Mouse (Mus musculus): ENCODE data around the gene Adarb2. TPM values are rescaled to one million over a fixed set of nuclear protein-coding genes. Genes with fewer than 3 reads are reported as not detected.

Adarb2 gene
- polyA plus RNA-seq, 1 experiment from 2014 or later: 0.29 TPM

DNA sequence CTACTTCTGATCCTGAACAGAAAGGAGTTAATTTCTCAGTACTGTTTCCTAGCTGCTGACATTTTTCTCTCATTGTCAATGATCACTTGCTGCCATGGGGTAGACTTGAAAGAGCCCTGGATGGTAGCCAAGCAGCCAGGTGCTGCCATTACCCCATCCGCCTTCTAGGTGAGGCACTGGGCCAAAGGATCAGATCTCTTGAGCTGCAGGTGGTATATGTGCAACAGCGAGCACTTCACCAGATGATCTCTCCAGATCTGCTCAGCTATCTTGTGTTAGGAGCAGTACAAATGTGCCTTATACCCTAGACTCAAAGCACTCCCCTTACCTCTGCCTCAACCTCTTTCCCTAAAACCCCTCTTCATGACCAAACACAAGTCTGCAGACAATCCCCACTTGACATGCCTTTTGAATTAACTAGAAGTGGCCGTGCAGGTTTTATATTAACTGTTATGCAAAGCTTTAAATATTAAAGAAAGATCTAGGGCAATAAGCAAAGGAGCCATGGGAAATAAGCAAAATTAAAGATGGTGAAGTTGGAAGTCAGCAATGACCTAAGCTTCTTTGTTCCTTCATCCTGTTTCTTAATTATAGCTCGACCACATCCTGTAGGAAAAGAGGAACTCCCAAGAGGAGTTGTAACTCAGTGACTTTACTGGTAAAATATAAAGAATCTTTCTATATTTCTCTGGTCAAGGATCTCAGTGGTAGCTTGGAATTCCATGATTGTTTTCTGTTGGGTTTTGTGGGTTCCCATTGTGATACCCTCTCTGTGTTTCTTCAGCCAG is 69.7 kb downstream of the Adarb2 start:
- 48% methylated on average over 4 of the region's 4 CpGs for WGBS
- no peak overlapping the region for H3K9ac ChIP-seq (ENCODE audit: low read length)
- peak overlapping the region; percentile 41 for H3K27ac ChIP-seq (ENCODE audit: low read length)
- no peaks in the 10 kb centered on the region for H3K36me3 ChIP-seq (ENCODE audit: control insufficient read depth, insufficient read depth, low read length)
- H3K4me2 ChIP-seq (ENCODE audit: low read depth, low read length): no peak overlapping the region
- H3K9me3 ChIP-seq (ENCODE audit: control insufficient read depth, low read length): no peaks in the 10 kb centered on the region
- H3K27me3 ChIP-seq (ENCODE audit: control insufficient read depth, insufficient read depth, low read depth, low read length): no peaks in the 10 kb centered on the region
- peak; percentile 96 for ATAC-seq (ENCODE audit: low read depth)
- H3K4me1 ChIP-seq (replicated peaks; ENCODE audit: control insufficient read depth, insufficient read depth, low read length): no peaks in the 10 kb centered on the region
- H3K4me3 ChIP-seq (ENCODE audit: low read length): no peak overlapping the region

DNA sequence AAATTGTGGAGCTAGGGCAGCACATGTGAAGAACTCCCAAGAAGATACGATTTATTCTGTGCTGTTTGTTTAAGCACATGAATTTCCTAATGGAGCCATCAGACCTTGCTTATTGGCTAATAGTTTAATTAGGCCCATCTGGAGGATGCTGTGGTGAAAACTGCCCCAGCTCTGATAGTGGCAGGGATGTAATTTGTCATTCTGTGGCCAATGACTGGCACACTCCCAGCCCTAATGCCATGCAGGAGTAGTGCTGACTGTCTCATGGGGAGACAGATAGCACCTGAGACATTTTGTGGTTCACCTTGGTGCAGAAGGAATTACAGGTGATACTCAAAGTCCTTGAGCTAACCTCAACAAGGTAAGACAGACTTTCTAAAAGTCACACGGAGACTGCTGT is 80.5 kb downstream of the Adarb2 start:
- no peak overlapping the region for H3K4me2 ChIP-seq (ENCODE audit: low read depth, low read length)
- no peak overlapping the region for H3K4me3 ChIP-seq (ENCODE audit: low read length)
- WGBS: 68% methylated on average over 2 of the region's 2 CpGs
- H3K27me3 ChIP-seq (ENCODE audit: control insufficient read depth, insufficient read depth, low read depth, low read length): no peaks in the 10 kb centered on the region
- no peaks in the 10 kb centered on the region for H3K4me1 ChIP-seq (replicated peaks; ENCODE audit: control insufficient read depth, insufficient read depth, low read length)
- no peak for ATAC-seq (ENCODE audit: low read depth)
- H3K9me3 ChIP-seq (ENCODE audit: control insufficient read depth, low read length): no peaks in the 10 kb centered on the region
- H3K36me3 ChIP-seq (ENCODE audit: control insufficient read depth, insufficient read depth, low read length): no peaks in the 10 kb centered on the region
- H3K27ac ChIP-seq (ENCODE audit: low read length): no peak overlapping the region
- no peak overlapping the region for H3K9ac ChIP-seq (ENCODE audit: low read length)

DNA sequence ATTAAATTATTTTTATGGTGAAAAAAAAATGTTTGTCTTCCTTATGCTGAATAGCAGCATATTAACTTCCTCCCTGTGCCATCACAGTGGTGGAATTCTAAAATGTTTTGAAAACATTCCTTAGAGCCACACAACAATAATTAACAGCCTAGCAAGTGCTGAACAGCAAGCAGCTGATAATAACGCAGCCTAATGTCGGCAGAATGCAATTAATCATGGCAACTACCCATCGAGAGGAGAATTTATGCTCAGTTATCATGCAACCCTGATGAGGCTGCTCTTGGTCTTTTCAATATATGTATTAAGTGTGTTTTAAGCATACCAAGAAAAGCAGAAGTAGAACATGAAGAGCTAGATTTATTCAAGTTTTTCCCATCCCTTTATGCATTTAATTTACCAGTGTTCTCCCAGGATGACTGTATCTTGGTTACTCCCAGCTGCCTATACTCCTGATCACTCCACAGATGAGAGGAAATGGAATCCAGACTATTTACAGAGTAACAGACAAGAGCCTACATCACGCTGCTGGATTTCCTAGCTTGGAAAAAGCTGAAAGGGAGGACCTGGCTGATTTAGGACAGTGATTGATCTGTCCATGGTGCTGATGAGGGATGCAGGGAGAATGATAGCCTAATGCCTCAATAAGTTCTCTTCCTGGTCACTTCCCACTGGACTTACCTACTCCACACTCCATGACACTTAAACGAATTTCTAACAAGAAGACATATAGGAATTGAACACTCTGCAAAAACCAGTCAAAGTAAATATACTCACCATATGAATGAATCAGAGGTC is 113.9 kb downstream of the Adarb2 start:
- Histone ChIP-seq H3K9ac (ENCODE audit: low read length) (no peak overlapping the region), H3K27ac (ENCODE audit: low read length) (no peak overlapping the region), H3K4me3 (ENCODE audit: low read length) (no peak overlapping the region), H3K4me1 (replicated peaks; ENCODE audit: control insufficient read depth, insufficient read depth, low read length) (no peaks in the 10 kb centered on the region), H3K27me3 (ENCODE audit: control insufficient read depth, insufficient read depth, low read depth, low read length) (no peaks in the 10 kb centered on the region), H3K9me3 (ENCODE audit: control insufficient read depth, low read length) (no peaks in the 10 kb centered on the region), H3K36me3 (ENCODE audit: control insufficient read depth, insufficient read depth, low read length) (no peaks in the 10 kb centered on the region), H3K4me2 (ENCODE audit: low read depth, low read length) (no peak overlapping the region)
- no peak for ATAC-seq (ENCODE audit: low read depth)
- WGBS: 40% methylated on average over 5 of the region's 5 CpGs

DNA sequence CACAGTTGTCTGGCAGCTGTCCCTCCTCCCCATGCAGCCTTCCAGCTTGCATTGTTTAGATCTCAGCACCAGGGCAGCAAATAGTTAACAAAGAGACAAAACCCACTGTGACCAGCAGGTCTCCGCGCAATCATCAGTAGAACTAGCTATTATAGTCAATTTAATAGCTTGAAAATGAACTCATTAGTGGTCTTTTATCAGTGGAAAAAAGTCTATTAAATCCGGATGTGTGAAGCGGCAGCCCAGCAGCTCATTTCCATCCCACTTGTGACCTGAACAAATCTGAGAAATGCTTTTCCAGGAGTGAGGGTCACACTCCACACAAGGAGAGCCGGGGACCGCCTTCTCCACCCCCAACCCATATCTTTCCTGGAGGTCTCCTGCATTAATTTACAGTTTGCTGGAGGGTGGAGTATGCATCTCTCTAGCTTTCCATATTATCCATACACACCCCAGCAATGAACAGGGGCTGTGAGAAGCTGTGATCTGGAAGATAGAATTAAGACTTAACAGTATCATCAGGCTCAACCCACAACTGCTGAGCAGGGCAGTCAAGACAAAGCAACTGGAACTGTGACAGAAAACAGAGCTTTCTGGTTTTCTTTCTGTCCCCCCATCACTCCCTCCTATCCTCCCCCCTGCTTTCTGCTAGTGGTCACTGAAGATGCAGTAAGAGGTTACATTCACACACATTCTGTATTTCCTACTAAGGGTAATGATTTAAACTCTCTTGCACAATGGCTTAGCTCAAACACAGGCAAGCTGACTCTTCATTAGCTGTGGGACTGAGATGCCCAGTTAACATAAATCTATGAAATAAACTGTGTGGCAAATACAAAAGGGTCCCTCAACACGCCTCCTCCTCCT is 131.2 kb downstream of the Adarb2 start:
- 53% methylated on average over 7 of the region's 7 CpGs for WGBS
- Histone ChIP-seq H3K9ac (ENCODE audit: low read length) (no peak overlapping the region), H3K36me3 (ENCODE audit: control insufficient read depth, insufficient read depth, low read length) (no peaks in the 10 kb centered on the region), H3K27ac (ENCODE audit: low read length) (no peak overlapping the region), H3K9me3 (ENCODE audit: control insufficient read depth, low read length) (no peaks in the 10 kb centered on the region), H3K27me3 (ENCODE audit: control insufficient read depth, insufficient read depth, low read depth, low read length) (no peaks in the 10 kb centered on the region), H3K4me1 (replicated peaks; ENCODE audit: control insufficient read depth, insufficient read depth, low read length) (no peaks in the 10 kb centered on the region), H3K4me2 (ENCODE audit: low read depth, low read length) (no peak overlapping the region), H3K4me3 (ENCODE audit: low read length) (no peak overlapping the region)
- ATAC-seq (ENCODE audit: low read depth): no peak

DNA sequence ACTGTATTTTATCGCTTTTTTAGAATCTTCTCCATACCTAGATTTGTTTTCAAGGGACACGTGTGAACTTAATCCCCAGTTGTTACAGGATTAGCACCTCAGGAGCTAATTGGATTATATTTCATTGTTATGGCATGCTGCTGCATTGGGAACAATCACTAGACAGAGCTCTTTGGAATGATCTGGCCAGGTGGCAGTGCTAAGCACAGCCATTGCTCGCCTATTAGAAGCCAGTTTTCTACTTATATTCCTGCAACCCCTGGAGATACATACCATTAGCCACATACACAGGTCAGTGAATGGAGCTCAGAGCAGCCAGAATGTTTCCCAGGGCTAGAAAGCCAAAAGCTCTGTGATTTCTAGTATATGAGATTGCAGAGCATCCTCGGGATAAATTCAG is 131.9 kb downstream of the Adarb2 start:
- WGBS: 68% methylated on average over 4 of the region's 4 CpGs

DNA sequence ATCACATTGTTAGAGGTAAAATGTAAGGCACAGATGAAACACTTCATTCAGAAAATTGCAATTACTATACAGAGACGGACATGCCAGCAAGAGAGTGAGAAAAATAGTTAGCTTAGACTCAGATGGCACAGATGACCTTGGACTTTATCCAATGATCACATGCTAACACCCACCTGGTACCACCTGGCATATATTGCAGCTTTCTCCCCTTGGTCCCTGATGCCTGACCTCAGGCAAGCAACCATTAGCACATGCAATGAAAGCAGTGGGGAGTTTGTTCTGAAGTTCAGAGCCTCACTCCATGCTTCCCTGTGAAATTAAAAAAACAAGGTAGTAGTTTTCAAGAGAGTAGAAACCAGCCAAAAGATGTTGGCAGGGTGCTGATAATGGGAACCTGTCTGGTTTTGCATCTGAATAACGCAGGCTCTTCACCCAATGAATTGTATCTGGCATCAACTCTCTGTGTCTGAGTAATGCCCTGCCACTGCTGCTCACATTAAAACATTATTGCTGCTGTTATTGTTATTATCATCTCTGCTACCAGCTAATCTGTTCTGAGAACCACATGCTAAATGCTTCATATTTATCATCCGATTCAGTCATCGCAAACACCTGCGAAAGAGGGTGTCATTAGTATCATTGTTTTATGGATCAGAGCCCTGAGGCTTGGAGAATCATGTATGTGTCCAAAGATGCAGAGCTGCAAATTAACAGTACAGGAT is 138.6 kb downstream of the Adarb2 start:
- H3K4me3 ChIP-seq (ENCODE audit: low read length): no peak overlapping the region
- no peak overlapping the region for H3K27ac ChIP-seq (ENCODE audit: low read length)
- ATAC-seq (ENCODE audit: low read depth): no peak
- no peaks in the 10 kb centered on the region for H3K27me3 ChIP-seq (ENCODE audit: control insufficient read depth, insufficient read depth, low read depth, low read length)
- no peak overlapping the region for H3K4me2 ChIP-seq (ENCODE audit: low read depth, low read length)
- no peaks in the 10 kb centered on the region for H3K9me3 ChIP-seq (ENCODE audit: control insufficient read depth, low read length)
- no peaks in the 10 kb centered on the region for H3K4me1 ChIP-seq (replicated peaks; ENCODE audit: control insufficient read depth, insufficient read depth, low read length)
- no peaks in the 10 kb centered on the region for H3K36me3 ChIP-seq (ENCODE audit: control insufficient read depth, insufficient read depth, low read length)
- WGBS: 76% methylated on average over 5 of the region's 5 CpGs
- H3K9ac ChIP-seq (ENCODE audit: low read length): no peak overlapping the region

More for the DNA sequence above, 131.9 kb downstream of the Adarb2 start:
- H3K4me2 ChIP-seq (ENCODE audit: low read depth, low read length): no peak overlapping the region
- no peak overlapping the region for H3K9ac ChIP-seq (ENCODE audit: low read length)
- no peaks in the 10 kb centered on the region for H3K9me3 ChIP-seq (ENCODE audit: control insufficient read depth, low read length)
- H3K27me3 ChIP-seq (ENCODE audit: control insufficient read depth, insufficient read depth, low read depth, low read length): no peaks in the 10 kb centered on the region
- H3K4me1 ChIP-seq (replicated peaks; ENCODE audit: control insufficient read depth, insufficient read depth, low read length): no peaks in the 10 kb centered on the region
- no peaks in the 10 kb centered on the region for H3K36me3 ChIP-seq (ENCODE audit: control insufficient read depth, insufficient read depth, low read length)
- no peak overlapping the region for H3K27ac ChIP-seq (ENCODE audit: low read length)
- no peak for ATAC-seq (ENCODE audit: low read depth)
- no peak overlapping the region for H3K4me3 ChIP-seq (ENCODE audit: low read length)

DNA sequence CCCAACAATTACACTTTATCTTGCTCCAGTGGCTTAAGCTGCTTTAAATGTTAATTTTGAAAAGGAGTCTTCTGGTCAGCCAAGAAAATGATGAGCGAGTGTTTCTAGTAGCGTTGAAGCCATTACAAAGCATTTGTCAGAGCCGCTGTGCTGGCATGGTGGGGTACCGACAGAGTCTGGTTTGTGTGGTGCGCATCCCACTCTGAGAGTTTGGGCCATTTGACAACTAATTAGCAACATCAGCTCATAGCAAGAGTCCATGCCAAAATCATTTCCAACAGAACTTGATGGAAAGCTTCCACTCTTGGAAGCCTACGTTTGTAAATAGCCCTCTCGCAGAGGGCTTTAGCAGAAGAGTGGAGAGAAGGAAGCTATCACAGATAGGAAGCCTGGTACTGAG is 144.5 kb downstream of the Adarb2 start:
- Histone ChIP-seq H3K27ac (ENCODE audit: low read length) (no peak overlapping the region), H3K9me3 (ENCODE audit: control insufficient read depth, low read length) (no peaks in the 10 kb centered on the region), H3K4me1 (replicated peaks; ENCODE audit: control insufficient read depth, insufficient read depth, low read length) (no peaks in the 10 kb centered on the region), H3K4me3 (ENCODE audit: low read length) (no peak overlapping the region), H3K27me3 (ENCODE audit: control insufficient read depth, insufficient read depth, low read depth, low read length) (no peaks in the 10 kb centered on the region), H3K9ac (ENCODE audit: low read length) (no peak overlapping the region), H3K36me3 (ENCODE audit: control insufficient read depth, insufficient read depth, low read length) (no peaks in the 10 kb centered on the region), H3K4me2 (ENCODE audit: low read depth, low read length) (no peak overlapping the region)
- 76% methylated on average over 7 of the region's 7 CpGs for WGBS
- ATAC-seq (ENCODE audit: low read depth): no peak

DNA sequence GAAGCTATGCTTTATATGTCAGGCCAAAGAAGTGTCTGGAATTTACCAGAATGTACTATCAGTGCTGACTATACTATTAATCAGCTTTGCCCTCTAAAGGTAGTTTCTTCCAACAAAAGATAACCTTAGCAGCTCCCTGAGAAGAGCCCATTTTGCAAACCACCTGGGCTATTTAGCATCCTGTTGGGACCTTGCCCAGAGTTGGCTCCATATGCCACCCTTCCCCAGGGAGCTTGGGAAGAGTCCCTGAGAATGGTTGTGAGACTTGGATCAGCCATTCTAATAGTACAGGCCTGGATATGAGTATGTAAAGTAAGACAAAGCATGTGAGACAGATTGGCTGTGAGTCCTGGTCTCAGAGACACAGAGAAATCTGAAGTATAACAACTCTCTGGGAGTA is 149.7 kb downstream of the Adarb2 start:
- H3K9ac ChIP-seq (ENCODE audit: low read length): no peak overlapping the region
- H3K27ac ChIP-seq (ENCODE audit: low read length): no peak overlapping the region
- no peak for ATAC-seq (ENCODE audit: low read depth)
- H3K4me2 ChIP-seq (ENCODE audit: low read depth, low read length): no peak overlapping the region
- no peaks in the 10 kb centered on the region for H3K4me1 ChIP-seq (replicated peaks; ENCODE audit: control insufficient read depth, insufficient read depth, low read length)
- H3K36me3 ChIP-seq (ENCODE audit: control insufficient read depth, insufficient read depth, low read length): no peaks in the 10 kb centered on the region
- H3K4me3 ChIP-seq (ENCODE audit: low read length): no peak overlapping the region
- no peaks in the 10 kb centered on the region for H3K27me3 ChIP-seq (ENCODE audit: control insufficient read depth, insufficient read depth, low read depth, low read length)
- no peaks in the 10 kb centered on the region for H3K9me3 ChIP-seq (ENCODE audit: control insufficient read depth, low read length)
